Mouse (Mus musculus) liver, embryonic 14.5 days (tissue): ENCODE results near the gene Nop16.

Experiments used
- CTCF ChIP-seq: IDR thresholded peaks from 2 replicates; pipeline ENCODE4 v1.5.1; 2016; ENCODE audit warnings: antibody characterized with exemption, low read depth, control low read depth
- EP300 ChIP-seq: IDR thresholded peaks from 2 replicates; pipeline ENCODE4 v1.6.1; 2016; ENCODE audit warnings: antibody characterized with exemption, low read depth

DNA sequence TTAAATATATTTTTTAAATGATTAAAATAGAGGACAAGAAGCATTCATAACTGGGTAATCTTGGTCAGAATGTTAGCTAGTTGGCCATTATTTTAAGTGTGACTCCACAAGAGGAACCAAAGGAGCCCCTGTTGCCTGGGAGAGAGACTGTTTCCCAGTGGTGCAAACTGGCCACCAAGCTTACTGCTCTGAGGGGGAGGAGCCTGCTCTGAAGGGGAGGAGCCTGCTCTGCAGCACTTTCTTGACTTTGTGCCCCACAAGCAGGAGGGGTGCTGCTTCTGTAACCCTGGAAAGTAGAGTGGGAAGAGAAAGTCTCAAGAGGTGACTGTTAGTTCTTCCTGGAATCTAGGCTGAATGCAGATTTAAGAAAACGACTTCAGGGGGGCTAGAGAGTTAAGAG lies 20.6 kb downstream of the Nop16 start:
- TF ChIP-seq EP300 (no peak), CTCF (no peak)
